Mouse (Mus musculus): ENCODE data around the gene 4930595D18Rik. TPM values are rescaled to one million over a fixed set of nuclear protein-coding genes. Genes with fewer than 3 reads are reported as not detected.

The 4930595D18Rik gene
- total and polyA plus RNA-seq, 3 experiments = 0.35 TPM; not detected in 2

DNA sequence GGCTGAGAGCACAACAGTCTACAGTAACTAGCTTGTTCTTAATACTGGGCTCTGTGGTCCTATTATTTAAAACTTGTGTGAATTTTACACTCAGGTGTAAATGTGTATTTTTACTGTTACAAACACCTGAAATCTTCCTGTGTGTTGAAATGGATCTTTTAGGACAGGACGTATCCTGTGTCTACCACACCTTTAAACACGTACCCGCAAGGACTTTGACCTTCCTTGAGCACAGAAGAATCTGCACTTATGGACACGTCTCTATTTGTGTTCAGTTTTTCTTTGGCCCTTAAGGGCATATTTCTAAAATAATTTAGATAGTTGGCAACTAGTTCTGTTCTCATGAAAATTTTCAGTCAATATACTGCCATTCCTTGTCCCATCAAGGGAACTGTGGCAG lies 4.0 kb upstream of the 4930595D18Rik start:
- Histone ChIP-seq H3K36me3 (ENCODE audit: control insufficient read depth in 1 of 2, insufficient read depth in 2 of 2, low read length in 2 of 2) (peaks cover 0 to 5% of the 10 kb centered on the region in 2 experiments; a peak in 1 of 4 replicates), H3K4me3 (ENCODE audit: control insufficient read depth in 1 of 2, insufficient read depth in 1 of 2, low read depth in 2 of 2, low read length in 2 of 2) (no peak overlapping the region), H3K9ac (ENCODE audit: control insufficient read depth, low read depth, low read length, poor library complexity, severe bottlenecking) (no peak overlapping the region), H3K27ac (ENCODE audit: control insufficient read depth, low read depth, low read length) (no peak overlapping the region), H3K27me3 (ENCODE audit: control insufficient read depth in 1 of 2, insufficient read depth in 2 of 2, low read length in 2 of 2) (no peaks in the 10 kb centered on the region), H3K9me3 (replicated peaks; ENCODE audit: insufficient read depth, low read length) (no peaks in the 10 kb centered on the region), H3K4me1 (ENCODE audit: control insufficient read depth in 1 of 2, insufficient read depth in 2 of 2, low read length in 2 of 2) (no peaks in the 10 kb centered on the region), H3K79me2 (ENCODE audit: control insufficient read depth, insufficient read depth, low read length, poor library complexity) (peaks cover 4% of the 10 kb centered on the region)
- DNase-seq (ENCODE audit: low read depth, low spot score) = no peak
- TF ChIP-seq USF2 (IDR thresholded peaks at IDR 0.05; ENCODE audit: borderline replicate concordance in 1 of 2, insufficient read depth in 1 of 2, low read depth in 1 of 2, low read length in 2 of 2) (no peak), ZC3H11A (IDR thresholded peaks at IDR 0.05; ENCODE audit: low read depth, low read length) (no peak), POLR2A (IDR thresholded peaks at IDR 0.05; ENCODE audit: control insufficient read depth in 1 of 2, insufficient read depth in 1 of 2, low read depth in 1 of 2, low read length in 2 of 2, poor library complexity in 1 of 2) (no peak), MAZ (IDR thresholded peaks at IDR 0.05; ENCODE audit: low read depth, low read length) (no peak), JUND (IDR thresholded peaks at IDR 0.05; ENCODE audit: low read depth, low read length) (no peak), TCF12 (IDR thresholded peaks at IDR 0.05; ENCODE audit: low read depth, low read length) (no peak), RAD21 (IDR thresholded peaks at IDR 0.05; ENCODE audit: low read depth, low read length) (no peak), SMC3 (IDR thresholded peaks at IDR 0.05; ENCODE audit: low read depth, low read length) (no peak), MXI1 (IDR thresholded peaks at IDR 0.05; ENCODE audit: low read depth, low read length) (no peak), MAX (IDR thresholded peaks at IDR 0.05; ENCODE audit: low read length) (no peak), HCFC1 (IDR thresholded peaks at IDR 0.05; ENCODE audit: low read depth, low read length) (no peak)

DNA sequence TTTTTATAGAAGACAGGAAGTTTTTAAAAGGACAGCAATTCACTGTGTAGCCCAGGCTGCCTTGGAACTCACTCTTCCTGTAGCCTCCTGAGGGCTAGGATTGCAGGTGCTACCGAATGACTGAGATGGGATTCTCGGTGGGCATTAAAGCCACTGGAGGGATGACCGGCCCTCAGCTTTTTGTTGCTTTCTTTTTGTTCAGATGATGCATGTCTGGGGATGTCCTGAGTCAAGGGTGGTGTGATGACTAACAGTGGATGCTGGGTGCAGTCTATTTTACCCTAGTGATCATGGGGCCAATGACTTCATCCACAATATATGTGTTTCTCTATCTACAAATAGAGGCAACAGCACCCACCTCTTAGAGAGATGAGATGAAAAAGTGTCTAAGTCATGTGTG lies 2.7 kb upstream of the 4930595D18Rik start:
- no peak for DNase-seq (ENCODE audit: low read depth, low spot score)
- Histone ChIP-seq H3K4me3 (ENCODE audit: control insufficient read depth in 1 of 2, insufficient read depth in 1 of 2, low read depth in 2 of 2, low read length in 2 of 2) (no peak overlapping the region), H3K27me3 (ENCODE audit: control insufficient read depth in 1 of 2, insufficient read depth in 2 of 2, low read length in 2 of 2) (no peaks in the 10 kb centered on the region), H3K79me2 (ENCODE audit: control insufficient read depth, insufficient read depth, low read length, poor library complexity) (peaks cover 4% of the 10 kb centered on the region), H3K9me3 (replicated peaks; ENCODE audit: insufficient read depth, low read length) (no peaks in the 10 kb centered on the region), H3K4me1 (ENCODE audit: control insufficient read depth in 1 of 2, insufficient read depth in 2 of 2, low read length in 2 of 2) (no peaks in the 10 kb centered on the region), H3K36me3 (ENCODE audit: control insufficient read depth in 1 of 2, insufficient read depth in 2 of 2, low read length in 2 of 2) (peaks cover 0 to 5% of the 10 kb centered on the region in 2 experiments; a peak in 1 of 4 replicates), H3K27ac (ENCODE audit: control insufficient read depth, low read depth, low read length) (no peak overlapping the region), H3K9ac (ENCODE audit: control insufficient read depth, low read depth, low read length, poor library complexity, severe bottlenecking) (no peak overlapping the region)
- TF ChIP-seq MAFK (IDR thresholded peaks at IDR 0.05; ENCODE audit: borderline replicate concordance, low read depth, low read length) (no peak), TBP (IDR thresholded peaks at IDR 0.05; ENCODE audit: low read depth, low read length) (no peak), MAZ (IDR thresholded peaks at IDR 0.05; ENCODE audit: low read depth, low read length) (no peak), RAD21 (IDR thresholded peaks at IDR 0.05; ENCODE audit: low read depth, low read length) (no peak), RCOR1 (IDR thresholded peaks at IDR 0.05; ENCODE audit: low read depth, low read length) (no peak), JUND (IDR thresholded peaks at IDR 0.05; ENCODE audit: low read depth, low read length) (no peak), KAT2A (conservative IDR thresholded peaks at IDR 0.05; ENCODE audit: low read depth, low read length) (no peak), ZMIZ1 (IDR thresholded peaks at IDR 0.05; ENCODE audit: low read depth, low read length) (no peak)

All from MEL (cell line).